Mouse (Mus musculus) liver, adult (tissue): Measurements from ENCODE around the gene Wbp2.
A peak's percentile ranks its signal among the peaks of the same experiment; 100 is the strongest.

Experiments
- GATA4 ChIP-seq: IDR thresholded peaks from 2 replicates; pipeline ENCODE4 v1.6.1; 2014; ENCODE audit warnings: mild to moderate bottlenecking, low read length; ENCODE audit not compliant: insufficient replicate concordance

Wbp2 gene

DNA sequence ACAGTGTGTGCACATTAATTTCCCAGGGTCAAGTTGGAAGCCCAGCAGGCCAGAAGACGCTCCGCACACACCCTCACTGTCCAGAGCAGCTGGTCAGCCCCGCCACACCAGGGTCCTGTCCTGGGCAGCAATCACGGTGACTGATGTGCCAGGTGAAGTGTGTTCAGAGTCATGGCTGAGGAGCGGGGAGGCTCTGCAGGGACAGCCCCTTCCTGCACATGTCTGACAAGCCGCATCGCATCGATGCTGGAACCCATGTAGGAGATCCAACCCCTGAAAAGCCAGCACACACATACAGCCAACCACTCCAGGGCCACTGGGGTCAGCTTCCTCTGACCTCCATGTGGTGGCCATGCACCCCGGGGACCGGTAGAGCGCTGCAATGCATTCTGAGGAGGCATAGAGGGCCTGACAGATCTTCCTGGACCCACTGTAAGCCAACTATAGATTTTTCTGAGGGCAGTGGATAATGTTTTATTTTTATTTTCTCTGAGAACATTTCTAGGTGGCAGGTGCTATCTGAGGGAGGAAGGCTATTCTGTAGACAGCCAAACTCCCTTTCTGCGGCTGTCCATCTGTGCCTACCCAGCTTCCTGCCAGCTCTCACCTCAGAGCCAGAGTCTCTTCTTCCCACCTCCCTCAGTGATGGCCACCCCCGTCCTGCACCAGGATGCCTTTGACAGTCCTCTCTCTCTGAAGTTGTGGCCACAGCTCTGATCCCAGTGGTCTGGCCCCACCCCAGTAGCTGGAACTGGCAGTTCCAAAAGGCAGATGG lies 25.0 kb downstream of the Wbp2 start:
- no peak for TF ChIP-seq GATA4

DNA sequence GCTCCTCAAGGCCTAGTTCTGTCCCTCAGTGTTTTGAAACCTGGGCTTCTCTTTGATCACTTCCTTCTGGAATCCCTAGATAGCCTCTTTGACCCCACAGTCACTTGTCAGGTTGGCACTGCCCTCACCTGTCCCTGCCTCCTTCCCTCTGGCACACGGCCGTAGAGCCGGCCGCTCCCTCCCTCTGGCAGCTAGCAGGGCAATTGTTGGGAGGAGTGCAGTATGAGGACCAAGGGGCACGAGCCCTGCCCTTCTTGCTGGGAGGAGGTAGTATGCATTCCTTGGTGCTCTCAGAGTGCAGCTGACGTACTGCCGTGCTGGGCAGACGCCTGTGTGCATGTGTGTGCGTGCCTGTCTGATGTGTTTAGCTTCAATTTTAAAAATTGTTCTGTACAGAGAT lies 26.2 kb downstream of the Wbp2 start:
- TF ChIP-seq GATA4 = no peak

DNA sequence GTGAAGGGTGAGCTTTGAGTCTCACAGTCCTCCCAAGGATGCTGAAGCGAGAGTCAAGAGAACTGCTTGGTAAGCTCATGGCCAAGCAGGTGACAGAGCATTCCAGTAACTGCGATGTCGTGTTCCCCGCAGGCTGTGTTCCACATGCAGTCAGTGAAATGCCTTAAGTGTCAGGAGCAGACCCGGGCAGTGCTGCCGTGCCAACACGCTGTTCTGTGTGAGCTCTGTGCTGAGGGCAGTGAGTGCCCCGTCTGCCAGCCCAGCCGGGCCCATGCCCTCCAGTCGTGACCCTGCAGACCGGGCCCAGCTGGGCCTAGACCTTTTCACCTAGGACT lies 27.1 kb downstream of the Wbp2 start:
- no peak for TF ChIP-seq GATA4

DNA sequence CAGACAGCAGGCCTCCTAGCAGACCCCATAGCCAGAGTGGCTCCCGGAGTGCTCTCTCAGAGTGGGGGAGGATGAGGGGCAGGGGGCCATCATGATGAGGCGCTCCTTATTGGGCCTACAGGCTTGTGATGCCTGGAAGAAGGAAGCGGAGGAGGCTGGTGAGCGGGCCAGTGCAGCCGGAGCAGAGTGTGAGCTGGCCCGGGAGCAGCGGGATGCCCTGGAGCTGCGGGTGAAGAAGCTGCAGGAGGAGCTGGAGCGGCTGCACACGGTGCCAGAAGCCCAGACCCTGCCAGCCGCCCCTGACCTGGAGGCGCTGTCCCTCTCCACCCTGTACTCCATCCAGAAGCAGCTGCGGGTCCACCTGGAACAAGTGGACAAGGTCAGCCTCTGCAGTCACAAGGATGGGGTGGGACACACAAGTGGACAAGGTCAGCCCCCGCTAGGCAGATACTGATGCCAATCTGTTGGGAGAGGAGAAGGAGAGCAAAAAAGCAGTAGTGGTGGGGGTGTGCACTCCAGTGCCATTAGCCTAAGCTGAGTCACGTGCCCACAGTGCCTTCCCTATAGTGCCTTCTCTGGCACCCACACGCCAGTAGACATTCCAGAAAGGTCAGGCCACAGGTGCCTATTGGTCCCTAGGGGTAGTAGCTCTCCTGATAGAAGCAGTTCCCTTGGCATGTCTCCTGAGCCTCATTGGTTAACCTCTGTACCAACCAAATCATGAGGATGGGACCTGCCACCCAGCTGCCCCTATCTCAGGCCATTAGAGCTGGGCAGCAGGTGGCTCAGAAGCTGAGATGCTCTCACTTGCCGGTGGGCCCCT lies 27.7 kb downstream of the Wbp2 start:
- TF ChIP-seq GATA4 = no peak

DNA sequence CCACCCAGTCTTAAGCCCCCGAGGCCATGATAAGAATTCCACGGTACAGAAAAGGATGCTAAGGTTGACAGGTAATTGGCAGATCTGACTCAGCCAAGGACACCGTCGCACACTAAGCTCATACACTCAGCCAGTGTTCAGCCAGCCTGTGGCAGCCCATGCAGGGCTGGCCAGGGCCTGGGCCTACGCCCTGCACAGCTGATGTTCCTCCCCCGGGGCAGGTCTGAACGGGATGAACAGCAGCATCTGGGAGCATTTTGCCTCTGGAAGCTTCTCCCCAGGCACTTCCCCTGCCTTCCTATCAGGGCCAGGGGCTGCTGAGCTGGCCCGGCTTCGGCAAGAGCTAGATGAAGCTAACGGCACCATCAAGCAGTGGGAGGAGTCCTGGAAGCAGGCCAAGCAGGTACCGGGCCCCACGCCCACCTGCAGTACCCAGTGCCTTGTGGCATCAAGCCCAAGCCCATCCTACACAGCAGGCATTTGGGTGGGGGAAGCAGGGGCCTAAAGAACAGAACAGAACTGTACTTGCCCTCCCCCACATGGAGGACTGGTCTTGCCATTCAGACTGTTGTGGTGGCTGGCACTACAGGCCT lies 28.7 kb downstream of the Wbp2 start:
- TF ChIP-seq GATA4 = no peak

DNA sequence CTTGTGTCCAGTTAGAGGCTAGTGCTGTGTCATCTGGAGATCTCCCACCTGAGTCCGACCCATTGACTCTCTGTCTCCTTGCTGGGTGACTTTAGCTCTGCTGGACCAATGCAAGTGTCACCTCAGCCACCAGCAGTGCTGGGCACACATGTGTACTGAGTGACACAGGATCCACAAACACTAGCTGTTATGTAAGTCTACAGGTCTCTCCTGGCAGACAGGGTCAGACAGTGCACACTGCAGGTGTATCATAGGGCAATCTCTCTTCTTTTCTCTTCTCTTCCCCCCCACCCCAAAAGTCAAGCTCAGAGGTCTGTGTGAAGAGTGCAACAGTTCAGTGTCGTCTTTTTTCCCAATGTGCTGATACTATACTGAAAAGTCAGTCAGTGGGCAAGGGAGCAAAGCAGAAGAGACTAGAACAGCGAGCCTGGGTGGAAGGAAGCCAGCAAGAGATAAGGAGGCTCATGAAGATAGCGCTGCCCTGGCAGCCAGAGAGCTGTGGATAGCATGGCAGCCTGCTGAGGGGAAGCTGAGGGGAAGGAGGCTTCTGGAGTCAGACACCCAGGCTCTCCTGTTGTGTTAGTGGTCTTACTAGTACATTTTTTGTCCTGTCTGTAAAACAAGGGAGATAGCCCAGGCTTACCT lies 29.4 kb downstream of the Wbp2 start:
- peak; percentile 52; the same call in 1 of the 2 replicates for TF ChIP-seq GATA4

DNA sequence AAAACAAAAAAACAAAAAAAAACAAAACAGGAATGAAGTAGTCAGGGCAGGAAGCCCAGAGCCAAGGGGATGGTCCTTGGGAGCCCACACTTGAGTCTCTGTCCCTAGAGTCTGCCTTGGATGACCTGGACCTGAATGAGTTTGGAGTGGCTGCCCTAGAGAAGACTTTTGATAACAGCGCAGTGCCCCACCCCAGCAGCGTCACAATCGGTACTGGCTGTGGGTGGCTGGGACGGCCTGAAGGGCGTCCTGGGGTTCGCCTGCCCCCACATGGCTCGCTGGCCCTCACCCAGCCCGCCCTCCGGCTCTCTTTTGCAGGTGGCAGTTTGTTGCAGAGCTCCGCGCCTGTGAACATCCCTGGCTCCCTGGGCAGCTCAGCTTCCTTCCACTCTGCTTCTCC lies 30.9 kb downstream of the Wbp2 start:
- TF ChIP-seq GATA4 = no peak

DNA sequence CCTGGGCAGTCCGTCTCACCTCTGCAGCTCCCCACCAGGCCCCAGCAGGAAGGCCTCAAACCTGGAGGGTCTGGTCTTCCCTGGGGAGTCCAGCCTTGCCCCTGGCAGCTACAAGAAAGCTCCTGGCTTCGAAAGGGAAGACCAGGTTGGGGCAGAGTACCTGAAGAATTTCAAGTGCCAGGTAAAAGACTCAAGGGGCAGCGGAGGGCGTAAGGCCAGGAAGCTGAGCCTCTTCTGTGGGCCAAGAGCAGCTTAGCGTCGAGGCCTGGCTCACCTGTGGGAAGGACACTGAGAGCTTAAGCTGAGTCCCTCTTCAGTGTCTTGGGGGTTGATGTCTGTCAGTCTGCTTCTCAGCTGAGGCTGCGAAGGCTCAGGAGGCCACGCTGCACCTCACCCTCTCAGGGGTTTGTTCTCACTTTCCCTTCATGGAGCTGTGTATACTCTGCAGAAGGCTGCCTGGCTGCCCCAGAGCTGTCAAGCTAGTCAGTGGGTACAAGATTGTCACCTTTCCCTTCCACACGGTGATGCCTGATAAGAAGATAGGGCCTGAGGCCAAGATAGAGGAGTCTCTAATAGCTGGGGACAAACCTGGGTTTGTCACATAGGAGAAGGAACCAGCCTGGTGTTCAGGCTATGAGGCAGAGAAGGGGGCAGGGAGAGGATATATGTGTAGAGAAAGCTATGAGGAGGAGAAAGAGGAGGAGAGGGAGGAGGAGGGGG lies 33.1 kb downstream of the Wbp2 start:
- no peak for TF ChIP-seq GATA4

DNA sequence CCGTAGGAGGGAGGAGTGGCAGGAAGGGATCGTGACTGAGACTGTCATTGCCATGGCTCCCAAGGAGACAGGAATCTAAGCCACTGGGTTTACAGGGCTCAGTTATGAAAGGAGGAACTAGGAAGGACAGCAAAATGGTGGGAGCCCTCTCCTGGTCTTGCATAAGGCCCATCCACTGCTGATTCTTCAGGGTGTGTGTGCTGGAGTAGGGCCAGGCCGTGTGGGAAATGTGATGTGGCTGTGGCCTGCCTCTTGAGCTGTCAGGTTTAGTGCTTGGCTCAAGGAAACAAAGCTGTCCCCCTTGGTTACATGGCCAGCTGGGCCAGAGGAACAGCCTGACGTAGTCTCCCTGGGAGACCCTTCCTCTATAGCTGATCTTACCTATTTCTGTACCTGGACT lies 36.6 kb downstream of the Wbp2 start:
- no peak for TF ChIP-seq GATA4

DNA sequence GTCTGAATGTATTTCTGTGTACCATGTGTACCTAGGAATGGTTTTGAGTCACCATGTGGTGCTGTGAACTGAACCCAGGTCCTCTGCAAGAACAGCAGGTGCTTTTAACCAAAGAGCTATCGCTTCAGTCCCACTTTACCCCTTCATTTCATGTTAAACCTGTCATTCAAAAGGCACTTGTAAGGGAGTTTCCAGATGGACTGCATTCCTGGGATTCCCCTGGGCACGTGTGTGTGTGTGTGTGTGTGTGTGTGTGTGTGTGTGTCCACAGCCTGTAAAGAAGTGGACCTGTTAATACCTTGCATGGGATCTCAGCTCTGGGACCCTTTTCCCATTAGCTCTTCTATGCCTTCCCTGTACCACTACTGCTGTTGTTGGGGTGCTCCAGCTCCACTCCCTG lies 37.2 kb downstream of the Wbp2 start:
- no peak for TF ChIP-seq GATA4

DNA sequence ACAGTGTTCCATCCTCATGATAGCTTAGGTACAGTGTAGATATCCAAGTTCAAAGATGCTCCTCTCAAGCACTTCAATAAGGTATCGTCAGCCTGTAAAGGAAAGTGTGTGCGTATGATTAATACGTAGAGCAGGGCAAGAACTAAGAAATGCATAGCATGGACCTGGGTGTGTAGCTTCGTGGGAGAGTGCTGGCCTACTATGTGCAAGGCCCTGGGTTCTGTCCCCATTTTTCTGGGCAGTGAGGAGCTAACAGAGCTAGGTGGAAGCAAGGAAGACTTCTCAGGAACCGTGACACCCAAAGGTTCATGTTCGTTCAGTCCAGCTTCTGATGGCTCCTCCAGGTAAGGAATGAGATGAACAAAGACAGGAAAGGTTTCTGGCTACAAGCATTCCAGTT lies 41.6 kb downstream of the Wbp2 start:
- no peak for TF ChIP-seq GATA4

DNA sequence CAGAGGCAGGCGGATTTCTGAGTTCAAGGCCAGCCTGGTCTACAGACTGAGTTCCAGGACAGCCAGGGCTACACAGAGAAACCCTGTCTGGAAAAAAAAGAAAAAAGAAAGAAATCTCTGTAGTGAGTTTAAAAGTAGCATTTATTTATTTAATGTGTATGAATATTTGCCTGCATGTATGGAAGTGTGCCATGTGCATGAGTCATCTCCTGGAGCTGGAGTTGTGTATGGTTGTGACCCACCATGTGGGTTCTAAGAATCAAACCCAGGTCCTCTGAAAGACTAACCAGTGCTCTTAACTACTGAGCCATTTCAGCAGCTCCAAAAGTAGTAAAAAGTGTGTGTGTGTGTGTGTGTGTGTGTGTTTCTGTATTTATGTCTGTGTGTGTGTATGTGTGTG lies 43.5 kb downstream of the Wbp2 start:
- TF ChIP-seq GATA4 = no peak

DNA sequence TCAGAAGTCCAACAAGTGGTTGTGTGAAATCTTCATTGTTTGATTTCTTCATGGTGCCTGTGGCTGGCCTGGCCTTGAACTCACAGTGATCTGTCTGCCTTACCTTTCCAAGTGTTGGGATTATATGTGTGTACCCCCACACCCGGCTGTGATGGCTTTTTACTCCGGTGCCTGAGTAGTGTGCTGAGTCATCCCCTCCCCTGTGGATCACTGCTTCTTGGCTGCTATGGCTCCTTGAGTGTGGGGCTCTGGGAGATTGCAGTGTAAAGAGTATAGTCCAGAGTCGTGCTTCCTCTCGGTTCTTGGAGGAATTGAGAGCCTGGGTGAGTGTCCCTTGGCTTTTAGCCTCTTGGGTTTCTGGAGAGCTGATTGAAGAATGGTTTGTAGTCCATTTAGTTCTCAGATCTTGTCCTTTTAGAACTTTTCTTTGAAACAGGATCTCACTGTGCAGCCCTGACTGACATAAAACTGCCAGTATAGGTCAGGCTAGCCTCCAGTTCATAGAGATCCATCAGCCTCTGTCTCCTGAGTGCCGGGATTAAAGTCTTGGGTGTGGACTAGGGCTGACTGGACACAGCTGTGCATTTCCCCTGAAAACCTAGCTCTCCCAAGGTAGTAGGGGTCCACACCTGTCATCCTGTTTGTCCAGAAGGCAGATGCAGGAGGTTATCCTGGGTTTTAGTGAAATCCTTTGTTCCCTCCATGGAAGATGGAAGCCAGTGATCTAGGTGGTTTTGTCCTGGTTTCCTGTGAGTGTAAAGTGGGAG lies 44.2 kb downstream of the Wbp2 start:
- TF ChIP-seq GATA4 = no peak

DNA sequence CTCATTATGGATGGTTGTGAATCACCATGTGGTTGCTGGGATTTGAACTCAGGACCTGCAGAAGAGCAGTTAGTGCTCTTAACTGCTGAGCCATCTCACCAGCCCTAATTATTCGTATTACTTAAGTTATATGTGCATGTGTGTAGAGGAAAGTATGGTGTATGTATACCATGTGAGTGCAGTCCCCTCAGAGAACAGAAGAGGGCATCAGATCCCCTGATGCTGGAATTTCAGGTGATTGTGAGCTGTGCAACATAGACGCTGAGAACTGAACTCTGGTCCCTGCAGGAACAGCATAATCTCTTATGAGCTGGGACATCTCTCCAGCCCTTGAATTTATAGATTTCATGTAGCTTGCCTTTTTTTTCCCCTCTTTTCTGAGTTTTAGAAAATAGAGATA lies 45.0 kb downstream of the Wbp2 start:
- TF ChIP-seq GATA4 = no peak

DNA sequence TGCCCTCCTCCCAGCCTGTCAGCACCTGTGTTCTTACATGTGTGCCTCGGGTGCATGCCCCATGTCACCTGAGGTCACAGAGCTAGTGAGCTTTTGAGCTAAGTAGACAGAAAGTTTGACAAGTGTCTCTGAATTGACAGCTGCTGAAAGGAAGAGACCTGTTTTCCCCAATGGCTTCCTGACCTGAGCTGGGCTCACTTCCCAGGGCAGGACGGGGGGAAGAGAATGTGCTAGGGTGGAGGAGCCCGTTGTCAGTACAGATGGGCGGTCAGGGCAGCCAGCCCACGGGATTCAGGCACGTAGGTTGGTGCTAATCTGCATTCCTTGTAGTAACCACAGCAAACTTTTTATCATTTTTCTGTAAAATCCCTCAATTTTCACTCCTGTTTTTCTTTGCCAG lies 46.2 kb downstream of the Wbp2 start:
- no peak for TF ChIP-seq GATA4

DNA sequence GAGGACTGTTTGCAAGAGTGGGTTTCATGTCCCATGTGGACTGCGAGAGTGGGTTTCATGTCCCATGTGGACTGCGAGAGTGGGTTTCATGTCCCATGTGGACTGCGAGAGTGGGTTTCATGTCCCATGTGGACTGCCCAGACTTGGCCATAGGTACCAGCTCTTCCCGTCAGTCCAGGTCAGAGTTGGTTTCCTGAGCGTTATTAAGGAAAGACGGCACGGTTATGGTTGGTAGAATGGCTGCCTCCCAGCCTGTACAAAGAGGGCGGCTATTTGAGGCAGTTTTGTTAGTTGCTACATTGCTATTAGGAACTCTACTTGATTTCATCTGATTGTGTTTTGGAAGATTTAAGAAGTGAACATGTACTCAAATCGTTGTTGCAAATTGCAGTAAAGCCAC lies 49.0 kb downstream of the Wbp2 start:
- TF ChIP-seq GATA4 = no peak
